Mouse (Mus musculus) heart, adult 2 months (tissue): Measurements from ENCODE around the gene Fxr2.

Experiments used
- CTCF ChIP-seq: fragments of 200-600 bp; IDR thresholded peaks from 2 replicates; pipeline ENCODE4 v1.8.1; 2022; ENCODE audit warnings: antibody characterized with exemption, mild to moderate bottlenecking, moderate library complexity
- POLR2A ChIP-seq: fragments of 200-500 bp; IDR thresholded peaks from 2 replicates; pipeline ENCODE4 v1.6.1; 2011; ENCODE audit warnings: mild to moderate bottlenecking, low read depth, low read length, control low read depth; ENCODE audit not compliant: insufficient read depth

DNA sequence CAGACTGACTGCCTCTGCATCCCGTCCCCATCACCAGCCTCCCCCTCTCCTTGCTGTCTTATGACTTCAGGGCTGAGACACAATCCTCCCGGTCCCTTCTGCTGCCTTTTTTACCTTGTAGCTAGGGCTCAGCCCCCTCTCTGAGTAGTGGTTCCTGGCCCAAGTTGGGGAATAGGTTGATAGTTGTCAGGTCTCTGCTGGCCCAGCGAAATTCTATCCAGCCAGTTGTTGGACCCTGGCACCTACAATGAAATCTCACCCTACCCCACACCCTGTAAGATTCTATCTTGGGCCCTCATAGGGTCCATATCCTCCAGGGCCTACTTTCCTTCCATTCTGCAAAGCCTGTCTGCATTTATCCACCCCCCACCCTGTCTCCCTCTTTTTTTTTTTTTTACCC, 41.4 kb upstream of the Fxr2 start:
- TF ChIP-seq CTCF = no peak
- TF ChIP-seq POLR2A = no peak
